Mouse (Mus musculus) splenic B cell, adult 2 months (primary cell): Measurements from ENCODE around the gene Pik3r1.
A peak's percentile ranks its signal among the peaks of the same experiment; 100 is the strongest.

Source experiments
- DNase-seq: peaks from one replicate; pipeline ENCODE4 v3.0.0-alpha.2; 2011; ENCODE audit warnings: low read depth, low spot score
- H3K27me3 ChIP-seq: 2 replicates; pipeline ENCODE4 v1.6.1; 2012; ENCODE audit warnings: mild to moderate bottlenecking, low read length, moderate library complexity, mixed read lengths; ENCODE audit not compliant: control insufficient read depth, poor library complexity, insufficient read depth, severe bottlenecking
- H3K36me3 ChIP-seq: 2 replicates; pipeline ENCODE4 v1.6.1; 2012; ENCODE audit warnings: mild to moderate bottlenecking, low read length, moderate library complexity, mixed read lengths; ENCODE audit not compliant: control insufficient read depth, poor library complexity, insufficient read depth, severe bottlenecking

The Pik3r1 gene

GRCm38 (mm10) chr13:101735364-101736120 lies 32.5 kb downstream of the Pik3r1 start:
- Histone ChIP-seq H3K36me3 (no peaks in the 10 kb centered on the region), H3K27me3 (no peaks in the 10 kb centered on the region)
- peak; percentile 37 for DNase-seq

GRCm38 (mm10) chr13:101734227-101734626 lies 33.8 kb downstream of the Pik3r1 start:
- Histone ChIP-seq H3K36me3 (no peaks in the 10 kb centered on the region), H3K27me3 (no peaks in the 10 kb centered on the region)
- DNase-seq, result peak; percentile 15

- H3K27me3 ChIP-seq, result no peaks in the 10 kb centered on the region
- H3K36me3 ChIP-seq, result no peaks in the 10 kb centered on the region
- no peak for DNase-seq
Measured at GRCm38 (mm10) chr13:101732675-101733074, 35.3 kb downstream of the Pik3r1 start.

GRCm38 (mm10) chr13:101731777-101732176 lies 36.2 kb downstream of the Pik3r1 start:
- H3K36me3 ChIP-seq, result no peaks in the 10 kb centered on the region
- no peaks in the 10 kb centered on the region for H3K27me3 ChIP-seq
- no peak for DNase-seq

GRCm38 (mm10) chr13:101730351-101730750 lies 37.7 kb downstream of the Pik3r1 start:
- H3K36me3 ChIP-seq, result peaks cover 2% of the 10 kb centered on the region; the same call in 1 of the 2 replicates
- no peak for DNase-seq
- H3K27me3 ChIP-seq, result no peaks in the 10 kb centered on the region

GRCm38 (mm10) chr13:101729248-101730055 lies 38.6 kb downstream of the Pik3r1 start:
- DNase-seq, result no peak
- Histone ChIP-seq H3K27me3 (no peaks in the 10 kb centered on the region), H3K36me3 (peaks cover 2% of the 10 kb centered on the region; the same call in 1 of the 2 replicates)

- Histone ChIP-seq H3K27me3 (no peaks in the 10 kb centered on the region), H3K36me3 (peaks cover 2% of the 10 kb centered on the region; the same call in 1 of the 2 replicates)
- peak; percentile 19 for DNase-seq
Measured at GRCm38 (mm10) chr13:101728816-101729215, 39.2 kb downstream of the Pik3r1 start.

GRCm38 (mm10) chr13:101728300-101728699 lies 39.7 kb downstream of the Pik3r1 start:
- no peak for DNase-seq
- no peaks in the 10 kb centered on the region for H3K27me3 ChIP-seq
- H3K36me3 ChIP-seq, result peaks cover 2% of the 10 kb centered on the region; the same call in 1 of the 2 replicates

GRCm38 (mm10) chr13:101727837-101728236 lies 40.2 kb downstream of the Pik3r1 start:
- Histone ChIP-seq H3K36me3 (peaks cover 2% of the 10 kb centered on the region; the same call in 1 of the 2 replicates), H3K27me3 (no peaks in the 10 kb centered on the region)
- no peak for DNase-seq

GRCm38 (mm10) chr13:101726922-101727321 lies 41.1 kb downstream of the Pik3r1 start:
- no peak for DNase-seq
- peaks cover 5% of the 10 kb centered on the region for H3K36me3 ChIP-seq
- H3K27me3 ChIP-seq, result no peaks in the 10 kb centered on the region

GRCm38 (mm10) chr13:101721901-101722595 lies 46.0 kb downstream of the Pik3r1 start:
- DNase-seq, result no peak
- H3K36me3 ChIP-seq, result peaks cover 5% of the 10 kb centered on the region

GRCm38 (mm10) chr13:101721154-101721553 lies 46.9 kb downstream of the Pik3r1 start:
- DNase-seq, result no peak
- Histone ChIP-seq H3K36me3 (peaks cover 5% of the 10 kb centered on the region), H3K27me3 (no peaks in the 10 kb centered on the region)

More at GRCm38 (mm10) chr13:101721901-101722595, 46.0 kb downstream of the Pik3r1 start:
- no peaks in the 10 kb centered on the region for H3K27me3 ChIP-seq

GRCm38 (mm10) chr13:101719312-101719870 lies 48.6 kb downstream of the Pik3r1 start:
- no peaks in the 10 kb centered on the region for H3K27me3 ChIP-seq
- peak; percentile 88 for DNase-seq
- peaks cover 3% of the 10 kb centered on the region for H3K36me3 ChIP-seq

GRCm38 (mm10) chr13:101718744-101719143 lies 49.3 kb downstream of the Pik3r1 start:
- no peak for DNase-seq
- Histone ChIP-seq H3K27me3 (no peaks in the 10 kb centered on the region), H3K36me3 (peaks cover 3% of the 10 kb centered on the region)
